Mouse (Mus musculus): ENCODE measurements at regions not wholly inside any gene's neighbourhood (a gene's known extent, or its start where the extent isn't known, plus 50 kb on each side); places are given as distances from the start of the nearest gene placed in this dataset.

DNA sequence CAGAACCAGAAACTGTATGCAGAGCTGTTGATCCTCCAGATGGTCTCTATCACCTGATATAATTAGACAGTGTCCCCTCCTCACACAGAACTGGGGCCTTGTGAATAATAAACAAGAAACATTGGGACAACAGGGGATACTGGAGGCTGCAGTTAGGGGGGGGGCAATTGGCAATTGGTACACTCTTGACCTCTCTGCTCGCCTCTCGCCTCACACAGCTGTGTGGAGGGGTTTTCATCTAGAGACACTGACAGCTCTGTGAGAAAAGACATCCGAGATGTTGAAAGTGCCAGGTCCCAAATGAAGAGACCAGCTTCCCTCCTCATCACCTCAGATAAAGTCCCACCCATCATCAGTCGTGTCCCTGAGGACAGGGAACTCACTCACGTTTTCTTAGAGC, 277.7 kb upstream of the Xylt1 start:
- DNase-seq (ENCODE audit: low spot score in 2 of 2): no peak

DNA sequence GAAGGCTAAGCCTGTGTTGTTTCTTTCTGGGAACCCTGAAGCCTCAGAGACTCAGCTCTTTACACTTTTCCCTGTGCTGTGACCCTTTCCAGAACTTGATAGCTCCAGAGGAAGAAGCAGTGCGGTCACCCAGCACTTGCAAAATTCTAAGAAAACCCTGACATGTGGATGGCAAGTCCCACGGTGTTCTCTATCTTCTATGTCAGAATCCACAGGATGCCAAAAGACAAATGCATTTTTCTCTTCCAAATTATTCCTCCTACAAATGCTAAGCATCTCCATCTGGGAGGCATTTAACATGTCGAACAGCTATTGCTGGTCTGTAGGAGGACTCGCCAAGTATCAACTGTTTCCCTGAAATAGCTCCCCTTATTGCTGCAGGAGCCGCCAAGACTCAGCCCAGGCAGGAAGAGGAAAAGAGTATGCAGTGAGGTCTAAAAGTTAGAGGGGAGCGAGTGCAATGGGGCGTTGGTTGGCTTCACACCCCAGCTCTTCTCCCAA, 274.0 kb upstream of the Xylt1 start:
- no peak for DNase-seq (ENCODE audit: low spot score in 2 of 2)

DNA sequence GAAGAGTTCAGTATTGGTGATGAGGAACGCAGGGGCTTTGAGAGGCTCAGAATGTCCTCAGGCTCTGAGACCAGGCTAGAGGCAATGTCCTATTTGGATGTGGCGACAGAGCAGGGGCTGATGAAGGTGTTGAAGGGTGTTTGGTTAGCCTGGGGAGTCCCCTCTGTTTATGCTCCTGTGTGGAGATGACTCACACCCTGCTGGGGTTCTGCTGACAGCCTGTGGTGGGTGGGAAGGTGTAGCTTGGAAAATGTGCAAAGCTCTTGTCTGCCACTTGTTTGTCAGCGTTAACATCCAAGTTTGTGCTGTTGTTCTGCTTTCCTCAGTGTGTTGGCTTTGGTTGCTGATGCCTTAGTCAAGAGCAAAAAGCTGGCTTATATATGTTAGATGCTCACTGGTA, 272.4 kb upstream of the Xylt1 start:
- DNase-seq (ENCODE audit: low spot score in 2 of 2): no peak

DNA sequence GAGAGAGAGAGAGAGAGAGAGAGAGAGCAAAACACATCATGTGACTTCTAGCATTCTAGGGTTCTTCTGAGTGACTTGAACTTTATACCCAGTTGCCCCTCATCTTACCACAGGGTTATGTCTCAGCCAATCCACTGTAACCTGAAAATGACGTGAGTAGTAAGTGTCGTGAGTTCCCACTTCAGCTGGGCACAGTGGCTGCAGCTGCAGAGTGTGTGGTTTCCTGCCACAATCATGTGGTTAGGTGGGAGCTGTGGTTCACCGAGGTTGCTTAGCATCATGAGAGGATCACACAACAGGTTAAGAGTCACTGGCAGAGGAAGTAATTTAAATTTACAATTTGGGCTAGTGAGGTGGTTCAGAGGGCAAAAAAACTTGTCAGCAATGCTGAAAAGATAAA, 253.1 kb upstream of the Xylt1 start:
- peak; percentile 75 for DNase-seq (ENCODE audit: low spot score in 2 of 2)

GRCm38 (mm10) chr7:117134869-117135268, 245.9 kb upstream of the Xylt1 start:
- DNase-seq (ENCODE audit: low spot score in 2 of 2): no peak

- no peak for DNase-seq (ENCODE audit: low spot score in 2 of 2)
These were observed 242.1 kb upstream of the Xylt1 start for GRCm38 (mm10) chr7:117138681-117139080.

DNA sequence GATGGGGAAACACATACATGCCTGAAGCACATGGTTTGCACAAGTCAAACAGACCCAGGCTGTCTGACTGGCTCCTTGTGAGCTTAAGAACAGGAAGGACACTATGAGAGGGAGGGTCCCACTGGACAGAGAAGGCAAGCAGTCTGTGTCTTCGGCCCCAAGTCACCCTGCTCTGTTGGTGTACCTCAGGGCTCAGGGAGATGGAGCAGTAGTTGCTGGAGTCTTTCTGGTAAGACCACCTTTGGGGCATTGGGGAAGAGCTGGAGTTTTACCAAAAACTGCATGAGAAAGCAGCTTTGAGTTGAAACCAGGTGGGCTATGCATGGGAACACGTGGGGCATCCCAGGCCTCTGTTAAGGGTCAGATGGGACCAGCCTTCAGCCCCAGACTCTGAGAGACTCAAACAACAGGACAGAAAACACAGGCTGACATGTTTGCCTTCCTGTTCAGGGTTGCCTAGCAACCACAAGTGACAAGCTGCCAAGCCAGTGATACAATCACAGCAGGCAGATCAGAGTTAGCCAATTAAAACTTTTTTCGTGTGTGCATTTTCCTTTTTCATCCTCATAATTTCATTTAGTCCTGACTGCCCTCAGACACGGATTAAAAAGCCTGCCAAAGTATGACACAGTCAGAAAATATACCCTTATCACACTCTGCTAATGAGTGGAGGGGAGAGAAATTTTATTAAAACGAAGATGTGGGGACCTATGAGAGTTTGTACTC, 241.4 kb upstream of the Xylt1 start:
- no peak for DNase-seq (ENCODE audit: low spot score in 2 of 2)

DNA sequence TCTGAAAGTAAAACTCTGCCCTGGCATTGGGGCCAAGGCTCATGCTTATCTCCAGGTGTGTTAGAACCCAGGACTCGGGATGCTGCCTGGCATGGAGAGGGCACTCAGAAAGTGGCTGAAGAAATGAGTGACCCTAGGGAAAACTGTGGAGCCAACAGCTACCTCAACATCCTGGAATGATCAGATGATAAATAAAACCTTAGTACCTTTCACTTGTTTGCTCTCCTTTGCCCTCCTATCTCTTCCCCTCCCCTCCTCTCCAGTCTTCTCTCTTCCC, 240.9 kb upstream of the Xylt1 start:
- no peak for DNase-seq (ENCODE audit: low spot score in 2 of 2)

GRCm38 (mm10) chr7:117146809-117147208, 234.0 kb upstream of the Xylt1 start:
- DNase-seq (ENCODE audit: low spot score in 2 of 2): no peak

DNA sequence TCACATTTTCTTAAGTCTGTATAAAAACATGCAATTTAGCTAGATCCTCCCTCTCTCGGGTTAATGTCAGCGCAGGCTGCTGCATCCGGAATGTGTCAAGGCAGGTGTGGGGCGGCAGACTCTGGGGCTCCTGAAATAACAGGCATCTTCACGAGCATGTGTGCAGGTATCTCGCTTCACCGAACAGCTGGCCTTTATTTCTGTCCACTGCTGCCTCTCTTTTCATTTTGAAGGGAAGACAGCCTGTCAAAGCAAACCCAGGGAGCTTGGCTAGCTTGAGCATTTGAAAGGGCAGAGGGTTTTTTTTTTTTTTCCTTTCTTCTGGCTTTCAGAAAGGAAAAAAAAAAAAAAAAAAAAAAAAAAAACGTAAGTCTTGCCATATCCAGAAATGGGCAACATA, 230.4 kb upstream of the Xylt1 start:
- no peak for DNase-seq (ENCODE audit: low spot score in 2 of 2)

DNA sequence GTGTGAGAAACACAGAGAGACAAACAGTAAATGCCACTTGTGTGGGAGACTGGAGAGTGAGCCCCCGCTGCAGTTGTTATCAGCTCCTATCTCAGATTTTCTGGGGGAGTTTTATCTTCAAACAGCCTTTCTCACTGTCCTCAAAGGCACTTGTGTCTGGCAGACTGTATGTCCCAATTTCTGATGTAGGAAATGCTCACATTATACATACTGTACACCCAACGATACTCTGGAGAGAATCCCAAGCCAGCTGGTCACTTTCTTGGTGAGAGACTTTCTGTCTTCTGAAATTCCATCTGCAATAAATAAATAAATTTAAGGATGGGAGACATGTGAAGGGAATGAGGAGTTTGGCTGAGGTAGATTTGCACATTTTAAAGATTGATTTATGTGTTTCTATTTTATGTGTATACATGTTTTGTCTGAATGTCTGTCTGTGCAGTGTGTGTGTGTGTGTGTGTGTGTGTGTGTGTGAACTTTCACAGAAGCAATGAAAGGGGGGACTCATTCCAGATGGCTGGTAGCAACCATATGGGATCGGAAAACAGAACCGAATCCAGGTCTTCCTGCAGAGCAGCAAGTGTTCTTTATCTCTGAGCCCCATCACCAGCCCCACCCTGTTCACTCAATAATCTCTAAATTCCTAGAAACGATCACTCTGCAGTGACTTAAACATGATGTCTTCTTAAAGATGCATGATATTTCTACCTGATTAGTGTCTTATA, 226.8 kb upstream of the Xylt1 start:
- DNase-seq (ENCODE audit: low spot score in 2 of 2): no peak

DNA sequence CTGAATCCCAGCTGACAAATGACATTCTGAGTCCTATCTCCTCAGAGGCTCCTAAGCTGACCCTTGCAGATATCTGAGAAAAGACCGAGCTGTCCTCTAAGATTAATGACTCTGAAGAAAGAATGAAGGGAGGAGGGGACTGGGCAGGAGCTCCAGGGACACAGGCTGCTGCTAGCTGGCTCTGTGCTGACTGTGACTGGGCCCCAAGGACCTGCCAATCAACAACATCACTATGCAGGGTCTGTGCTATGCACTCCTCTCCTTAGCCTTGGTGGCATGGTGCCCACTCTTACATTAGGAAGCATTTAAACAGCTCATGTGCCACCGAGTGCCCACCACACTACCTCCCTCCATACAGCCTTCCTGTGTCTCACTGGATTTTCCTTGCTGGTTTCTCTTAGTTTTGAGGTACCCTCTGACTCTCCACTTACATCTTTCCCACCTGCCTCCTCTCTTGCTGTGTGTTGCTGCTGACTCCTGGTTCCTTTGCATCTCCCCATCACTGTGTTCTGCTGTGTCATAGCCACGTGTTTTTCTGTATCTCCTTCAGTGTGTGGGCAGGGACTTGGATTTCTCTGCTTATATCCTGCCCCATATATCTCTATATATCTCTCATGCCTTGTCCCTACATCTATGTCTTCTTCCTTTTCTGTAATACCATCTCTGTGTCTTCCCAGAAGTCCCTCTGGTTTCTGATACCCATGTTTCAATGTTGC, 219.4 kb upstream of the Xylt1 start:
- DNase-seq (ENCODE audit: low spot score in 2 of 2): no peak

DNA sequence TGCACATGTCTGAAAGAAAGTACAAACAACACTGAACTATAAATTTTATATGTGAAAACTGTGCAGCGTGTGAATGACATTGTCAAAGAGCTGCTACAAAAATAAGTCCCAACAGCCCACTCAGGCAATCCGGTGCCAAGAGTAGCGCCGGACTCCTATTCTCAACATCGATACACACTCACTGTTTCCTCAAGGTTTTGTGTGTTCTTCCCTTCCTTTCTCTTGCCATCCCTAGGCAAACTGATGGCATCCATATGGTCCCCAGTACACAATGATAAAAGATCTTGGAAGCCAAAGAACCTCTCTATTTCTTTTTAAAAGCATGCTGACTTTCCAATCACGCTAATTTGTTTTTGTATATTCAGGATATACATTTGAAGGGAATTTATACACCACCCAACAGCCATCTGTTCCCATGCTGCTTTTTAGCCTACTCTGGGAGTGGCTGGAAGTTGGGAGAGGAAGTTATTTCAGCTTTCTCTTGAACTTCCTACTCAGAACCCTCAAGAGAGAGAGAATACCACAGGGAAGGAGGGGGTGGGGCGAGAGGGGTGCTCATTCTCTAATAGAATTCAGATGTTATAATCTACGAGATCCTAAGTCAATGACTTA, 205.9 kb upstream of the Xylt1 start:
- no peak for DNase-seq (ENCODE audit: low spot score in 2 of 2)

DNA sequence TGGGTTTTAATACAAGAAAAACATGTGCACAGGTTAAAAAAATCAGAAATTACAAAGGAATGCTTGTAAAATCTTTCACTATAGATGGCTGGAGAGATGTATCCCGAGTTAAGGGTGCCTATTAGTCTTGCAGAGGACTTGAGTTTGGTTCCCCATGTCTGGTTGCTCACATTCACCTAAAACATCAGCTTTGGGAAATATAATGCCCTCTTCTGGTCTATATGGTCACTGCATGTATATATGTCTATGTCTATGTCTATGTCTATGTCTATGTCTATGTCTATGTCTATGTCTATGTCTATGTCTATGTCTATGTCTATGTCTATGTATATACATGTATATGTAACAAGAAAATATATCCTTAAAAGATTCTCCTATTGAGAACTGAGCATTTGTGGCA, 196.8 kb upstream of the Xylt1 start:
- DNase-seq (ENCODE audit: low spot score in 2 of 2): no peak

GRCm38 (mm10) chr7:117185891-117186290, 194.9 kb upstream of the Xylt1 start:
- DNase-seq (ENCODE audit: low spot score in 2 of 2): no peak

GRCm38 (mm10) chr7:117196611-117197010, 184.2 kb upstream of the Xylt1 start:
- DNase-seq (ENCODE audit: low spot score in 2 of 2): no peak

DNA sequence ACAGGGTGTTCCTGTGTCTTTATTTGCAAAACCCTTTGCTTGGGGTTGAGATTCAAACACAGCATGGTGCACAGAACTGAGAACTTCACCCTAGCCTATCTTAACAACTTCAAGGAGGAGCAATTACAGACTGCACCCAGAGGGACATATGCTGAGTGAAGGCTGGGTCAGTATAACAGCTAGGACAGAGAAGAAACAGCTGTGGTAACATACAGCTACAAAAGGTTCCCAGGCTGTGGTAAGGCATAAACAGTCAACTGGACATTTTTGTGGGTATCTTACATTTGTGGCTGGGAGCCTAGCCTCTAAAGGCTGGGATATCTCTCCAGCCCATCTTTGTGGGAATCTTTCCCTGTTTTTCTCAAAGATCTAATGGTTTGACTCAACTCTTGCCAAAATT, 154.5 kb upstream of the Xylt1 start:
- DNase-seq (ENCODE audit: low spot score in 2 of 2): no peak

DNA sequence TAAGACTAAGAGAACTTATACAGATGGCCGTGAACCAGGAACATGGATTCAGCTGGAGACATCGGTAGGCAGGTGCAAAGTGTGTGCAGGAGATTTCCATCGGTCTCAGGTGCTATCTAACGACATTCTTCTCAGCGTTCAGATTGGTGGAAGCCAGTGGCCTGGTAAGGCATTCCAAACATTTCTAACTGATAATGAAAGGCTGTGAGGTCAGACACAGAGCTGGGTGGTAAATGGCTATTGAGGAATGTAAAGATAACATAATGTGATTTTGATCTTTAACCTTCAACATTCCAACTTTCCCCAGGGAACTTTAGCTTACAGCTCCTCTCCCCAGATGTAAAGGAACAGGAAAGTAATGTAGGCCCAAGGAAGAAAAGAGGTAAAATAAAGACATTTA, 151.2 kb upstream of the Xylt1 start:
- no peak for DNase-seq (ENCODE audit: low spot score in 2 of 2)

- DNase-seq (ENCODE audit: low spot score in 2 of 2): no peak
These were observed 124.0 kb upstream of the Xylt1 start for GRCm38 (mm10) chr7:117256819-117257218.

GRCm38 (mm10) chr7:117258557-117258956, 122.2 kb upstream of the Xylt1 start:
- DNase-seq (ENCODE audit: low spot score in 2 of 2): no peak

- no peak for DNase-seq (ENCODE audit: low spot score in 2 of 2)
These were observed 121.6 kb upstream of the Xylt1 start for GRCm38 (mm10) chr7:117259151-117259550.

DNA sequence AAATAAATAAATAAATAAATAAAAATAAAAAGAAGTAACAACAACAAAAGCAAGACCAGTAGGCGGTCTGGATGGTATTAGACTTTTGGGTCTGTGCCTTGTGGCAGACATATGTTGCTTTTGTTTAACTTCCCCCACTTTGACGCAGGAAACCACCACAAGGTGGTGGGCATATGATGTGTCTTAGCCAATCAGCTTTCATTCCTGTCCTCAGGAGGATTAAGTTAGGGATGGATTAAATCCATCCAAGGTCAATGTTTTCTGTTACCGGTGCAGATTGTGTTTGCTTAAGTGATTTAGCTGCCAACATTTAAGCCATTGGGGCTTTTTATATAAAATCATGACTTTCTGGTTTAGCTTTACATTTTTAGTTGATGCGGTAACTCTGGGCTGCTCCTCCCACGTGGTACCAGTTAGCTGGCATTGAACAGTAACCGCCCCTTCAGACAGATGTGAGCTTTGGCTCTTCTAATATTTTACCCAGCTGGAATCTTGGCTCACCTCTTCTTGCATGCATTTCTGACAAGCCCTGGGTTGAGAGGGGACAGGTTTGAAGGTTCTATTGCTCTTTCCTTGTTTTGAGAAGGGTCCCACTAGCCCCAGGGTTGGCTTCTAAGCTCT, 121.0 kb upstream of the Xylt1 start:
- DNase-seq (ENCODE audit: low spot score in 2 of 2): no peak
